Mouse (Mus musculus) spleen, embryonic (tissue): ENCODE measurements around the gene Cpox.

Experiments
- CTCF ChIA-PET: fragments of 350-600 bp; sonication (Branson Sonifier 250); formaldehyde crosslinking; loops from one replicate; lab custom pipeline; 2022; lab: Charles Lee

Cpox gene

GRCm38 (mm10) chr16:58668586-58668985 is 1.5 kb upstream of the Cpox start:
- CTCF ChIA-PET, result no interaction called here

GRCm38 (mm10) chr16:58669264-58669663 is 828 bp upstream of the Cpox start:
- CTCF ChIA-PET, result no interaction called here

GRCm38 (mm10) chr16:58670643-58671042 is 551 bp downstream of the Cpox start:
- CTCF ChIA-PET, result interaction anchor here (0.7 to 1.1 kb wide), 2 partner anchors 75 to 147 kb away, joined by 3 to 6 read pairs; partner anchors contain the start of gene St3gal6

- CTCF ChIA-PET, result interaction anchor here (0.5 to 1.1 kb wide), 4 partner anchors 12 to 1004 kb away, joined by 3 to 17 read pairs (median 6); partner anchors contain the start of gene St3gal6
Measured at GRCm38 (mm10) chr16:58671212-58671985, 1.3 kb downstream of the Cpox start.

GRCm38 (mm10) chr16:58672396-58672795 is 2.3 kb downstream of the Cpox start:
- CTCF ChIA-PET, result no interaction called here

- CTCF ChIA-PET, result interaction anchor here (0.5 kb wide), 1 partner anchor 10 kb away, joined by 6 read pairs; no protein-coding TSS in a partner anchor
Measured at GRCm38 (mm10) chr16:58673811-58674410, 3.8 kb downstream of the Cpox start.

GRCm38 (mm10) chr16:58675256-58675655 is 5.2 kb downstream of the Cpox start:
- CTCF ChIA-PET, result no interaction called here

- CTCF ChIA-PET, result no interaction called here
Measured at GRCm38 (mm10) chr16:58676156-58676555, 6.1 kb downstream of the Cpox start.

- CTCF ChIA-PET, result no interaction called here
Measured at GRCm38 (mm10) chr16:58676633-58677032, 6.5 kb downstream of the Cpox start.

- CTCF ChIA-PET, result no interaction called here
Measured at GRCm38 (mm10) chr16:58677491-58677890, 7.4 kb downstream of the Cpox start.

- CTCF ChIA-PET, result no interaction called here
Measured at GRCm38 (mm10) chr16:58678660-58679059, 8.6 kb downstream of the Cpox start.

- CTCF ChIA-PET, result interaction anchor here (0.6 kb wide), 1 partner anchor 41 kb away, joined by 14 read pairs; no protein-coding TSS in a partner anchor
Measured at GRCm38 (mm10) chr16:58682046-58682445, 12.0 kb downstream of the Cpox start.

GRCm38 (mm10) chr16:58682870-58683269 is 12.8 kb downstream of the Cpox start:
- CTCF ChIA-PET, result interaction anchor here (0.6 kb wide), 1 partner anchor 42 kb away, joined by 14 read pairs; no protein-coding TSS in a partner anchor

GRCm38 (mm10) chr16:58683911-58684310 is 13.8 kb downstream of the Cpox start:
- CTCF ChIA-PET, result interaction anchor here (0.7 to 0.9 kb wide), 3 partner anchors 10 to 30 kb away, joined by 4 to 17 read pairs (median 6); no protein-coding TSS in a partner anchor

- CTCF ChIA-PET, result interaction anchor here (0.7 to 0.8 kb wide), 2 partner anchors 29 to 30 kb away, joined by 4 to 9 read pairs; no protein-coding TSS in a partner anchor
Measured at GRCm38 (mm10) chr16:58684537-58684936, 14.4 kb downstream of the Cpox start.

GRCm38 (mm10) chr16:58685548-58686537 is 15.8 kb downstream of the Cpox start:
- CTCF ChIA-PET, result interaction anchor here (0.6 kb wide), 1 partner anchor 207 kb away, joined by 10 read pairs; no protein-coding TSS in a partner anchor

GRCm38 (mm10) chr16:58688534-58688933 is 18.4 kb downstream of the Cpox start:
- CTCF ChIA-PET, result no interaction called here

GRCm38 (mm10) chr16:58689555-58690169 is 19.6 kb downstream of the Cpox start:
- CTCF ChIA-PET, result interaction anchor here (0.6 kb wide), 1 partner anchor 182 kb away, joined by 16 read pairs; no protein-coding TSS in a partner anchor

- CTCF ChIA-PET, result interaction anchor here (0.6 kb wide), 1 partner anchor 182 kb away, joined by 16 read pairs; no protein-coding TSS in a partner anchor
Measured at GRCm38 (mm10) chr16:58690322-58690732, 20.2 kb downstream of the Cpox start.

GRCm38 (mm10) chr16:58694091-58694490 is 24.0 kb downstream of the Cpox start:
- CTCF ChIA-PET, result no interaction called here
